Comparison of ENCODE assay signal across 20 mouse cellular contexts in genomic region chr2:106213740-106214139, GRCm38 (mm10).
A peak's percentile ranks its signal among the peaks of the same experiment; 100 is the strongest.
DNase-seq lines count a peak whose midpoint lies in the region; ATAC-seq lines count a peak whose summit lies in the region.
"Had no signal": no experiment of that assay in that cellular context is flagged by ENCODE, and none has a peak within 500 bp of the region (broad histone marks: within the 10 kb centered on the region; RNA-seq: fewer than 3 reads in every experiment).

No protein-coding gene starts in this region.

- no peak overlapping the region for H3K9ac ChIP-seq in forebrain, embryonic 12.5 days
- H3K9ac ChIP-seq in forebrain, embryonic 14.5 days (ENCODE audit: low read length): no peak overlapping the region
- H3K9ac ChIP-seq: embryonic facial prominence, embryonic 13.5 days; embryonic facial prominence, embryonic 15.5 days; forebrain, embryonic 15.5 days had no signal

- no peaks in the 10 kb centered on the region for H3K36me3 ChIP-seq in forebrain, embryonic 12.5 days (replicated peaks)
- no peaks in the 10 kb centered on the region for H3K36me3 ChIP-seq in forebrain, embryonic 14.5 days (ENCODE audit: control insufficient read depth, insufficient read depth, low read length)
- H3K36me3 ChIP-seq: embryonic facial prominence, embryonic 13.5 days; embryonic facial prominence, embryonic 15.5 days; forebrain, embryonic 10.5 days; forebrain, embryonic 15.5 days had no signal

- peak; percentile 17 for DNase-seq in embryo, embryonic 10.5 days (ENCODE audit: low spot score)
- DNase-seq in embryo, embryonic 9.5 days (ENCODE audit: extremely low spot score): no peak
- no peak for DNase-seq in forebrain, embryonic 14.5 days (ENCODE audit: low spot score)
- DNase-seq in mesoderm, embryonic 11.5 days (ENCODE audit: low read depth, low spot score): peak; percentile 17
- no peak for DNase-seq in kidney, adult 9 months
- DNase-seq: adrenal gland, adult 2 months; adrenal gland, postnatal 10 days; adrenal gland, postnatal 25 days; cerebellum, adult 11 months; cerebellum, adult 18-20 months; cerebellum, adult 8-10 months; cerebellum, adult 9-11 months; cerebellum, postnatal 14 days; cerebellum, postnatal 36 days had no signal

- no peaks in the 10 kb centered on the region for H3K4me1 ChIP-seq in forebrain, embryonic 12.5 days
- no peaks in the 10 kb centered on the region for H3K4me1 ChIP-seq in forebrain, embryonic 14.5 days (ENCODE audit: control insufficient read depth, insufficient read depth, low read length)
- H3K4me1 ChIP-seq: embryonic facial prominence, embryonic 15.5 days had no signal

- WGBS in forebrain, embryonic 12.5 days: 64% methylated on average over 4 of the region's 4 CpGs
- 60% methylated on average over 4 of the region's 4 CpGs for WGBS in forebrain, embryonic 14.5 days

- no peak overlapping the region for H3K4me2 ChIP-seq in forebrain, embryonic 12.5 days
- H3K4me2 ChIP-seq in forebrain, embryonic 14.5 days (ENCODE audit: low read length): no peak overlapping the region
- H3K4me2 ChIP-seq: embryonic facial prominence, embryonic 13.5 days; embryonic facial prominence, embryonic 15.5 days; forebrain, embryonic 15.5 days had no signal

- ATAC-seq in forebrain, embryonic 12.5 days (ENCODE audit: low FRiP score): peak; percentile 51
- no peak for ATAC-seq in forebrain, embryonic 14.5 days
- ATAC-seq: forebrain, embryonic 15.5 days had no signal

- H3K4me3 ChIP-seq in forebrain, embryonic 12.5 days (replicated peaks): no peak overlapping the region
- no peak overlapping the region for H3K4me3 ChIP-seq in forebrain, embryonic 14.5 days (ENCODE audit: low read depth, low read length)
- H3K4me3 ChIP-seq: embryonic facial prominence, embryonic 13.5 days; embryonic facial prominence, embryonic 15.5 days; erythroblast, embryonic 14.5 days; forebrain, embryonic 10.5 days; forebrain, embryonic 15.5 days had no signal

- no peaks in the 10 kb centered on the region for H3K9me3 ChIP-seq in forebrain, embryonic 12.5 days
- H3K9me3 ChIP-seq in forebrain, embryonic 14.5 days (replicated peaks; ENCODE audit: control insufficient read depth, low read length): no peaks in the 10 kb centered on the region
- H3K9me3 ChIP-seq: embryonic facial prominence, embryonic 13.5 days; embryonic facial prominence, embryonic 15.5 days; forebrain, embryonic 10.5 days; forebrain, embryonic 15.5 days had no signal

- H3K27me3 ChIP-seq in forebrain, embryonic 12.5 days: no peaks in the 10 kb centered on the region
- no peaks in the 10 kb centered on the region for H3K27me3 ChIP-seq in forebrain, embryonic 14.5 days (replicated peaks; ENCODE audit: control insufficient read depth, insufficient read depth, low read length)
- H3K27me3 ChIP-seq: embryonic facial prominence, embryonic 13.5 days; embryonic facial prominence, embryonic 15.5 days; forebrain, embryonic 15.5 days had no signal

- H3K27ac ChIP-seq in forebrain, embryonic 12.5 days: no peak overlapping the region
- H3K27ac ChIP-seq in forebrain, embryonic 14.5 days (ENCODE audit: low read depth, low read length): no peak overlapping the region
- H3K27ac ChIP-seq: embryonic facial prominence, embryonic 13.5 days; embryonic facial prominence, embryonic 15.5 days; forebrain, embryonic 10.5 days; forebrain, embryonic 15.5 days had no signal

Comparison
In these comparisons a context has a peak if more than half of its experiments do, and no peak if none do; other contexts are left out.
1. DNase-seq: peak in embryo, embryonic 10.5 days (single experiment) and mesoderm, embryonic 11.5 days (single experiment); none in embryo, embryonic 9.5 days (single experiment), forebrain, embryonic 14.5 days (single experiment) and kidney, adult 9 months (single experiment).